Mouse (Mus musculus) lung, embryonic 14.5 days (tissue): ENCODE results near the gene Trim41. TPM values are rescaled to one million over a fixed set of nuclear protein-coding genes. Genes with fewer than 3 reads are reported as not detected.
A peak's percentile ranks its signal among the peaks of the same experiment; 100 is the strongest.

ENCODE experiments used
- ATAC-seq: fragments of 200-750 bp; cut with Nextera tagmentation; 2 replicates; pipeline ENCODE4 v1.8.0; 2017; ENCODE audit warnings: mild to moderate bottlenecking, moderate TSS enrichment, moderate library complexity; ENCODE audit not compliant: insufficient read depth
- DNase-seq: peaks from one replicate; pipeline ENCODE4 v3.0.0-alpha.2; 2015
- H3K27ac ChIP-seq: fragments of 300-500 bp; sonication (generic); 2 replicates; pipeline ENCODE4 v1.5.1; 2014; ENCODE audit warnings: low read depth, mild to moderate bottlenecking, moderate library complexity
- H3K27me3 ChIP-seq: fragments of 300-500 bp; sonication (generic); 2 replicates; pipeline ENCODE4 v1.6.1; 2014; ENCODE audit warnings: low read length, control low read depth; ENCODE audit not compliant: insufficient read depth
- H3K36me3 ChIP-seq: fragments of 300-500 bp; sonication (generic); 2 replicates; pipeline ENCODE4 v1.6.1; 2014; ENCODE audit warnings: control low read depth; ENCODE audit not compliant: insufficient read depth
- H3K4me1 ChIP-seq: fragments of 300-500 bp; sonication (generic); 2 replicates; pipeline ENCODE4 v1.6.1; 2014; ENCODE audit warnings: antibody characterized with exemption, control low read depth; ENCODE audit not compliant: insufficient read depth
- H3K4me2 ChIP-seq: fragments of 300-500 bp; sonication (generic); 2 replicates; pipeline ENCODE4 v1.6.1; 2014; ENCODE audit warnings: mild to moderate bottlenecking
- H3K4me3 ChIP-seq: fragments of 300-500 bp; sonication (generic); 2 replicates; pipeline ENCODE4 v1.5.1; 2014; ENCODE audit warnings: low read depth, low read length
- H3K9ac ChIP-seq: fragments of 300-500 bp; sonication (generic); 2 replicates; pipeline ENCODE4 v1.6.1; 2014
- H3K9me3 ChIP-seq: fragments of 300-500 bp; sonication (generic); 2 replicates; pipeline ENCODE4 v1.6.1; 2016; ENCODE audit warnings: low read depth, low read length, control low read depth
- CTCF ChIP-seq: IDR thresholded peaks from 2 replicates; pipeline ENCODE4 v1.5.1; 2016; ENCODE audit warnings: antibody characterized with exemption, low read depth
- WGBS: fragments of 180-500 bp; shearing (Covaris S2); extraction: QIAGEN DNeasy Blood & Tissue Kit; methylation state at CpG from one replicate; pipeline ENCODE4 v1.1.7; 2014; 5-methylcytosine and 5-hydroxymethylcytosine counted together
- polyA plus RNA-seq: library from polyadenylated mRNA; unstranded; fragments of >200 nt; fragmentation: Nextera tagmentation; extraction: Ambion mirVana; gene quantifications from 2 replicates; pipeline ENCODE4 v1.2.1, GENCODE M21; 2014

Trim41 gene
- polyA plus RNA-seq, 1 experiment from 2014 or later, result 4.6 TPM

- Histone ChIP-seq H3K9ac (no peak overlapping the region), H3K4me1 (0 out of 2 replicates have a peak, but pooled peaks cover 4% of the 10 kb centered on the region), H3K4me2 (no peak overlapping the region), H3K9me3 (no peaks in the 10 kb centered on the region), H3K36me3 (peaks cover 100% of the 10 kb centered on the region), H3K27me3 (no peaks in the 10 kb centered on the region), H3K27ac (no peak overlapping the region), H3K4me3 (no peak overlapping the region)
- DNase-seq (peak; percentile 49), ATAC-seq (peak; percentile 47)
- 58% methylated on average over 21 of the region's 21 CpGs for WGBS
- no peak for TF ChIP-seq CTCF
These were observed 10.1 kb downstream of the Trim41 start for GRCm38 (mm10) chr11:48806856-48807562.

- H3K27me3 ChIP-seq, result no peaks in the 10 kb centered on the region
- ATAC-seq (no peak), DNase-seq (no peak)
- H3K27ac ChIP-seq, result no peak overlapping the region
- no peaks in the 10 kb centered on the region for H3K9me3 ChIP-seq
- H3K36me3 ChIP-seq, result peaks cover 89% of the 10 kb centered on the region
- no peak overlapping the region for H3K4me2 ChIP-seq
- no peak overlapping the region for H3K4me3 ChIP-seq
- 0 out of 2 replicates have a peak, but pooled peaks cover 5% of the 10 kb centered on the region for H3K4me1 ChIP-seq
- WGBS, result 83% methylated on average over 2 of the region's 2 CpGs
- no peak for TF ChIP-seq CTCF
- H3K9ac ChIP-seq, result no peak overlapping the region
These were observed 12.2 kb downstream of the Trim41 start for GRCm38 (mm10) chr11:48804922-48805321.

- no peak overlapping the region for H3K9ac ChIP-seq
These were observed 13.2 kb downstream of the Trim41 start for GRCm38 (mm10) chr11:48803988-48804387.

GRCm38 (mm10) chr11:48801831-48802772 is 15.1 kb downstream of the Trim41 start:
- no peak for DNase-seq
- 64% methylated on average over 17 of the region's 17 CpGs for WGBS
- Histone ChIP-seq H3K4me3 (peak overlapping the region; percentile 91), H3K27me3 (no peaks in the 10 kb centered on the region), H3K36me3 (peaks cover 61% of the 10 kb centered on the region), H3K27ac (no peak overlapping the region), H3K4me2 (peak overlapping the region; percentile 89), H3K9me3 (no peaks in the 10 kb centered on the region), H3K9ac (peak overlapping the region; percentile 97), H3K4me1 (0 out of 2 replicates have a peak, but pooled peaks cover 12% of the 10 kb centered on the region)
- TF ChIP-seq CTCF, result no peak
- ATAC-seq, result no peak

More at GRCm38 (mm10) chr11:48803988-48804387, 13.2 kb downstream of the Trim41 start:
- H3K4me2 ChIP-seq, result no peak overlapping the region
- H3K27ac ChIP-seq, result no peak overlapping the region
- no peak overlapping the region for H3K4me3 ChIP-seq
- no peak for ATAC-seq
- 0 out of 2 replicates have a peak, but pooled peaks cover 5% of the 10 kb centered on the region for H3K4me1 ChIP-seq
- no peak for DNase-seq
- H3K9me3 ChIP-seq, result no peaks in the 10 kb centered on the region
- H3K36me3 ChIP-seq, result peaks cover 80% of the 10 kb centered on the region
- H3K27me3 ChIP-seq, result no peaks in the 10 kb centered on the region
- WGBS, result 97% methylated on average over 2 of the region's 2 CpGs
- TF ChIP-seq CTCF, result no peak

GRCm38 (mm10) chr11:48799921-48800701 is 17.0 kb downstream of the Trim41 start, which contains the start of gene Rack1:
Rack1 (plus strand) TSS chr11:48800332.
- Histone ChIP-seq H3K9me3 (no peaks in the 10 kb centered on the region), H3K4me2 (peak within 1 kb of the TSS; percentile 89), H3K9ac (peak within 1 kb of the TSS; percentile 97), H3K36me3 (peaks cover 41% of the 10 kb centered on the region), H3K27me3 (no peaks in the 10 kb centered on the region), H3K4me1 (0 out of 2 replicates have a peak, but pooled peaks cover 12% of the 10 kb centered on the region), H3K27ac (peak within 1 kb of the TSS; percentile 98), H3K4me3 (peak within 1 kb of the TSS; percentile 91)
- TF ChIP-seq CTCF, result no peak
- under 1% methylated on average over 47 of the region's 47 CpGs for WGBS
- DNase-seq, result peak; percentile 97
- peak; percentile 90 for ATAC-seq
